Mouse (Mus musculus): ENCODE results near the gene Olfr25. TPM values are rescaled to one million over a fixed set of nuclear protein-coding genes. Genes with fewer than 3 reads are reported as not detected.

The Olfr25 gene
- total RNA-seq (2015; ENCODE audit: low replicate concordance) = not detected in 2 replicates
- total RNA-seq (2017; ENCODE audit: low replicate concordance) = not detected in 2 replicates

- no peak for ATAC-seq (replicated peaks; ENCODE audit: low FRiP score, poor library complexity, severe bottlenecking)
These were observed at the start of gene Olfr25 for GRCm38 (mm10) chr9:38328760-38329159. Gene Olfr25, plus strand, starts transcription at chr9:38329060.

- no peak for ATAC-seq (replicated peaks; ENCODE audit: low FRiP score, poor library complexity, severe bottlenecking)
These were observed 38.1 kb upstream of the Olfr25 start, which contains the start of gene Olfr896-ps1 for GRCm38 (mm10) chr9:38290807-38291206. Gene Olfr896-ps1, plus strand, starts transcription at chr9:38291107.

- ATAC-seq (replicated peaks; ENCODE audit: low FRiP score, poor library complexity, severe bottlenecking) = no peak
These were observed 19.3 kb downstream of the Olfr25 start, which contains the start of gene Olfr898 for GRCm38 (mm10) chr9:38348111-38348510. Gene Olfr898, plus strand, starts transcription at chr9:38348411.

GRCm38 (mm10) chr9:38366596-38366995 lies 37.7 kb downstream of the Olfr25 start, which contains the start of gene Olfr250:
Gene Olfr250, plus strand, starts transcription at chr9:38366896.
- no peak for ATAC-seq (replicated peaks; ENCODE audit: low FRiP score, poor library complexity, severe bottlenecking)

DNA sequence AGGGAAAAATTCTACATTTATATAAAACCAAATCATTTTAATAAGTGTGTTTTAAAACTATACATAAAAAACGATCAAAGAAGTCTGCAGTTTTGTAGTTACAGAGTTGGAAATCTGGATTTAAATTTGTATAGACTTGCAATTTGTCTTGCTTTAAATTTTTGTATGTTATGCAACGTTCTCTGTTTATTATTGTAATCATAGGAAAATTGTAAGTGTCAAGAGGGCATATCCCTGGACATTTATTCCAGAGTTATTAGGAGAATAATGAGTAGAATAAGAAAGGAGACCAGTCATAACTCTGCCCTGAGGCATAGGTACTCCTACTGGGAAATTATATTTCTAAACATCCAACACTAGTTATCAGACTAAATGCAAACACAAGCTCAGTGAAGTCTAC lies 47.9 kb downstream of the Olfr25 start, which contains the start of gene Olfr251:
TSS of gene Olfr251 (plus strand) at position 301 of the 400 bp plus-strand sequence.
- ATAC-seq (replicated peaks; ENCODE audit: low FRiP score, poor library complexity, severe bottlenecking) = no peak

Other genes starting within 250 kb of the Olfr25 start
- gene Olfr887, start 245.0 kb upstream of the Olfr25 start, total RNA-seq (2015; ENCODE audit: low replicate concordance) = not detected in 2 replicates
- 0.14 TPM in 1 of 2 replicates, not detected in the other for gene Olfr887, start 245.0 kb upstream of the Olfr25 start, total RNA-seq (2017; ENCODE audit: low replicate concordance)
- not detected in 2 replicates for gene Olfr888, start 220.9 kb upstream of the Olfr25 start, total RNA-seq (2015; ENCODE audit: low replicate concordance)
- gene Olfr888, start 220.9 kb upstream of the Olfr25 start, total RNA-seq (2017; ENCODE audit: low replicate concordance) = not detected in 2 replicates
- gene Olfr889, start 213.9 kb upstream of the Olfr25 start, total RNA-seq (2015; ENCODE audit: low replicate concordance) = not detected in 2 replicates
- not detected in 2 replicates for gene Olfr889, start 213.9 kb upstream of the Olfr25 start, total RNA-seq (2017; ENCODE audit: low replicate concordance)
- gene Olfr890, start 186.5 kb upstream of the Olfr25 start, total RNA-seq (2015; ENCODE audit: low replicate concordance) = not detected in 2 replicates
- gene Olfr890, start 186.5 kb upstream of the Olfr25 start, total RNA-seq (2017; ENCODE audit: low replicate concordance) = not detected in 2 replicates
- not detected in 2 replicates for gene Olfr891, start 148.2 kb upstream of the Olfr25 start, total RNA-seq (2015; ENCODE audit: low replicate concordance)
- not detected in 2 replicates for gene Olfr891, start 148.2 kb upstream of the Olfr25 start, total RNA-seq (2017; ENCODE audit: low replicate concordance)
- not detected in 2 replicates for gene Olfr893, start 120.7 kb upstream of the Olfr25 start, total RNA-seq (2015; ENCODE audit: low replicate concordance)
- gene Olfr893, start 120.7 kb upstream of the Olfr25 start, total RNA-seq (2017; ENCODE audit: low replicate concordance) = not detected in 2 replicates
- gene Olfr894, start 111.0 kb upstream of the Olfr25 start, total RNA-seq (2015; ENCODE audit: low replicate concordance) = not detected in 2 replicates
- gene Olfr894, start 111.0 kb upstream of the Olfr25 start, total RNA-seq (2017; ENCODE audit: low replicate concordance) = not detected in 2 replicates
- gene Olfr143, start 76.3 kb upstream of the Olfr25 start, total RNA-seq (2015; ENCODE audit: low replicate concordance) = not detected in 2 replicates
- not detected in 2 replicates for gene Olfr143, start 76.3 kb upstream of the Olfr25 start, total RNA-seq (2017; ENCODE audit: low replicate concordance)
- gene Olfr895, start 61.2 kb upstream of the Olfr25 start, total RNA-seq (2015; ENCODE audit: low replicate concordance) = not detected in 2 replicates
- not detected in 2 replicates for gene Olfr895, start 61.2 kb upstream of the Olfr25 start, total RNA-seq (2017; ENCODE audit: low replicate concordance)
- not detected in 2 replicates for gene Olfr896-ps1, start 38.0 kb upstream of the Olfr25 start, total RNA-seq (2015; ENCODE audit: low replicate concordance)
- not detected in 2 replicates for gene Olfr896-ps1, start 38.0 kb upstream of the Olfr25 start, total RNA-seq (2017; ENCODE audit: low replicate concordance)
- not detected in 2 replicates for gene Olfr898, start 19.4 kb downstream of the Olfr25 start, total RNA-seq (2015; ENCODE audit: low replicate concordance)
- gene Olfr898, start 19.4 kb downstream of the Olfr25 start, total RNA-seq (2017; ENCODE audit: low replicate concordance) = 0.14 TPM in 1 of 2 replicates, not detected in the other
- not detected in 2 replicates for gene Olfr250, start 37.8 kb downstream of the Olfr25 start, total RNA-seq (2015; ENCODE audit: low replicate concordance)
- gene Olfr250, start 37.8 kb downstream of the Olfr25 start, total RNA-seq (2017; ENCODE audit: low replicate concordance) = not detected in 2 replicates
- gene Olfr251, start 48.0 kb downstream of the Olfr25 start, total RNA-seq (2015; ENCODE audit: low replicate concordance) = not detected in 2 replicates
- not detected in 2 replicates for gene Olfr251, start 48.0 kb downstream of the Olfr25 start, total RNA-seq (2017; ENCODE audit: low replicate concordance)
- not detected in 2 replicates for gene Olfr147, start 72.6 kb downstream of the Olfr25 start, total RNA-seq (2015; ENCODE audit: low replicate concordance)
- not detected in 2 replicates for gene Olfr147, start 72.6 kb downstream of the Olfr25 start, total RNA-seq (2017; ENCODE audit: low replicate concordance)
- gene Olfr901, start 100.4 kb downstream of the Olfr25 start, total RNA-seq (2015; ENCODE audit: low replicate concordance) = not detected in 2 replicates
- gene Olfr901, start 100.4 kb downstream of the Olfr25 start, total RNA-seq (2017; ENCODE audit: low replicate concordance) = not detected in 2 replicates
- gene Olfr902, start 118.6 kb downstream of the Olfr25 start, total RNA-seq (2015; ENCODE audit: low replicate concordance) = not detected in 2 replicates
- gene Olfr902, start 118.6 kb downstream of the Olfr25 start, total RNA-seq (2017; ENCODE audit: low replicate concordance) = not detected in 2 replicates
- gene Olfr904, start 134.1 kb downstream of the Olfr25 start, total RNA-seq (2015; ENCODE audit: low replicate concordance) = not detected in 2 replicates
- gene Olfr904, start 134.1 kb downstream of the Olfr25 start, total RNA-seq (2017; ENCODE audit: low replicate concordance) = not detected in 2 replicates
- gene Olfr905, start 142.0 kb downstream of the Olfr25 start, total RNA-seq (2015; ENCODE audit: low replicate concordance) = not detected in 2 replicates
- gene Olfr905, start 142.0 kb downstream of the Olfr25 start, total RNA-seq (2017; ENCODE audit: low replicate concordance) = not detected in 2 replicates
- not detected in 2 replicates for gene Olfr906, start 158.0 kb downstream of the Olfr25 start, total RNA-seq (2015; ENCODE audit: low replicate concordance)
- gene Olfr906, start 158.0 kb downstream of the Olfr25 start, total RNA-seq (2017; ENCODE audit: low replicate concordance) = not detected in 2 replicates
- not detected in 2 replicates for gene Olfr907, start 166.7 kb downstream of the Olfr25 start, total RNA-seq (2015; ENCODE audit: low replicate concordance)
- gene Olfr907, start 166.7 kb downstream of the Olfr25 start, total RNA-seq (2017; ENCODE audit: low replicate concordance) = not detected in 2 replicates
- gene Olfr911-ps1, start 192.5 kb downstream of the Olfr25 start, total RNA-seq (2015; ENCODE audit: low replicate concordance) = not detected in 2 replicates
- not detected in 2 replicates for gene Olfr911-ps1, start 192.5 kb downstream of the Olfr25 start, total RNA-seq (2017; ENCODE audit: low replicate concordance)
- not detected in 2 replicates for gene Olfr910, start 208.8 kb downstream of the Olfr25 start, total RNA-seq (2015; ENCODE audit: low replicate concordance)
- gene Olfr910, start 208.8 kb downstream of the Olfr25 start, total RNA-seq (2017; ENCODE audit: low replicate concordance) = not detected in 2 replicates